Mouse (Mus musculus) liver, adult 2 months (tissue): ENCODE measurements around the gene Etv5.

Experiments
- CTCF ChIP-seq: fragments of 200-500 bp; IDR thresholded peaks from 2 replicates; pipeline ENCODE4 v1.5.1; 2011; ENCODE audit warnings: low read depth, low read length, control low read depth
- POLR2A ChIP-seq: fragments of 200-500 bp; IDR thresholded peaks from 2 replicates; pipeline ENCODE4 v1.6.1; 2011; ENCODE audit warnings: low read length, control low read depth; ENCODE audit not compliant: insufficient read depth; ENCODE audit errors: extremely low read depth

DNA sequence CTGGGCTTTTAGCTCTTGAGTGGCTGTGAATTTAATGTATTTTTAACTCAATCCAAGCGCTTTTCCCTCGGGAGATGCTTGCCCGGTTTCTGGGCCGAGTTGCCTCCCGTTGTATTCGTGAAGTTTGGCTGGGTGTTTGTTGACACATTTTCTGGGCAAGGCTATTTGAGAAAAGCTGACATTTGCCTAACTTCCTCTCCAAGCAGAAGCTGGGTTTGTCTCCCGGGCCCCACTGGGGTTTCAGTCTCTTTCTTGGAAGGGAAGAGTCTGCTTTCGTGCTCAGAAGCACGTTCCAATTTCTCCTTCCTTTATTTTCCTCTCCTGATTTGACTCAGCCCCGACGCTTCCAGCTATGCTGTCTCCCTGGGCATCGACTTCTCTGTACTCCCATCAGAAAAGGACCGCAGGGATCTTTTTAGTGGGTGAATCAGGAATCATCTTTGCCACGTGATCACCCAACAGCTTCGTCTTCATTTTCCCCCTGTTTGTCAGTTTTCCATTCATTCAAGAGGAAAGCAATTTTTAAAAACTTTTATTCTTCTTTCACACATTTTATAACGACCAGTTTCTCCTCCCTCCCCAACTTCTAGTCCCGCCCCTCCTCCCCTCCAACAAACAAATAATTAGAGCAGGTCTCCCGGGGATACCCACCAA is 80.7 kb downstream of the Etv5 start:
- no peak for TF ChIP-seq CTCF
- TF ChIP-seq POLR2A: no peak
